Mouse (Mus musculus) lung, postnatal 25 days (tissue): ENCODE results near the gene Rhbdd1.
A peak's percentile ranks its signal among the peaks of the same experiment; 100 is the strongest.

ENCODE experiments used
- DNase-seq: peaks from one replicate; pipeline ENCODE4 v3.0.0; 2022; ENCODE audit warnings: low spot score

Gene Rhbdd1

GRCm38 (mm10) chr1:82291930-82292712 is 24.1 kb upstream of the Rhbdd1 start:
- DNase-seq, result no peak

- DNase-seq, result peak; percentile 60
These were observed 23.5 kb upstream of the Rhbdd1 start for GRCm38 (mm10) chr1:82292771-82293170.

- DNase-seq, result peak; percentile 70
These were observed 22.1 kb upstream of the Rhbdd1 start for GRCm38 (mm10) chr1:82294102-82294501.

GRCm38 (mm10) chr1:82298586-82298985 is 17.7 kb upstream of the Rhbdd1 start:
- DNase-seq, result no peak

- no peak for DNase-seq
These were observed 11.8 kb upstream of the Rhbdd1 start for GRCm38 (mm10) chr1:82304483-82304882.

- no peak for DNase-seq
These were observed 484 bp downstream of the Rhbdd1 start for GRCm38 (mm10) chr1:82316746-82317126.

- no peak for DNase-seq
These were observed 4.2 kb downstream of the Rhbdd1 start for GRCm38 (mm10) chr1:82320456-82320855.

GRCm38 (mm10) chr1:82320864-82321263 is 4.6 kb downstream of the Rhbdd1 start:
- DNase-seq, result no peak

- DNase-seq, result no peak
These were observed 5.2 kb downstream of the Rhbdd1 start for GRCm38 (mm10) chr1:82321441-82321840.

- DNase-seq, result no peak
These were observed 8.0 kb downstream of the Rhbdd1 start for GRCm38 (mm10) chr1:82324131-82324785.

GRCm38 (mm10) chr1:82326120-82326519 is 9.9 kb downstream of the Rhbdd1 start:
- no peak for DNase-seq

- no peak for DNase-seq
These were observed 12.0 kb downstream of the Rhbdd1 start for GRCm38 (mm10) chr1:82328033-82328775.

GRCm38 (mm10) chr1:82329237-82329953 is 13.1 kb downstream of the Rhbdd1 start:
- DNase-seq, result no peak

GRCm38 (mm10) chr1:82329954-82330247 is 13.6 kb downstream of the Rhbdd1 start:
- DNase-seq, result no peak

- DNase-seq, result no peak
These were observed 18.3 kb downstream of the Rhbdd1 start for GRCm38 (mm10) chr1:82334506-82334905.

GRCm38 (mm10) chr1:82353089-82353488 is 36.8 kb downstream of the Rhbdd1 start:
- no peak for DNase-seq

GRCm38 (mm10) chr1:82353755-82354154 is 37.5 kb downstream of the Rhbdd1 start:
- DNase-seq, result no peak

GRCm38 (mm10) chr1:82358871-82359647 is 42.8 kb downstream of the Rhbdd1 start:
- DNase-seq, result no peak

- no peak for DNase-seq
These were observed 43.4 kb downstream of the Rhbdd1 start for GRCm38 (mm10) chr1:82359648-82360026.

- no peak for DNase-seq
These were observed 45.0 kb downstream of the Rhbdd1 start for GRCm38 (mm10) chr1:82361240-82361639.

- DNase-seq, result no peak
These were observed 45.9 kb downstream of the Rhbdd1 start for GRCm38 (mm10) chr1:82362165-82362564.

- no peak for DNase-seq
These were observed 47.8 kb downstream of the Rhbdd1 start for GRCm38 (mm10) chr1:82364047-82364446.
